Mouse (Mus musculus): ENCODE measurements around the gene Gm43302. TPM values are rescaled to one million over a fixed set of nuclear protein-coding genes. Genes with fewer than 3 reads are reported as not detected.
"Not testable (repeated sequence)": the region's sequence is repeated elsewhere in the genome, so short reads cannot be mapped to it uniquely, and the experiment has no call there.

Gm43302 gene
- polyA plus RNA-seq, 2 experiments: 0.34 TPM; not detected in 1

GRCm38 (mm10) chr5:105306159-105306581 is 12.7 kb upstream of the Gm43302 start:
- TF ChIP-seq POLR2A (IDR thresholded peaks at IDR 0.05; ENCODE audit: borderline replicate concordance, extremely low read depth, insufficient read depth, insufficient read length): no peak
- DNase-seq (ENCODE audit: low spot score): no peak
- no peak for ATAC-seq (ENCODE audit: low FRiP score, low read depth)
- no peak overlapping the region for H3K27ac ChIP-seq (replicated peaks; ENCODE audit: low read depth, low read length)
- no peaks in the 10 kb centered on the region for H3K9me3 ChIP-seq (ENCODE audit: control insufficient read depth, low read length)
- no peaks in the 10 kb centered on the region for H3K4me1 ChIP-seq (ENCODE audit: control insufficient read depth, insufficient read depth, low read length)
- no peak overlapping the region for H3K9ac ChIP-seq (ENCODE audit: low read depth, low read length, severe bottlenecking)
- no peak overlapping the region for H3K4me3 ChIP-seq (replicated peaks; ENCODE audit: low read length)
- no peaks in the 10 kb centered on the region for H3K27me3 ChIP-seq (ENCODE audit: control insufficient read depth, insufficient read depth, low read length)
- WGBS: 80% methylated on average over 1 of the region's 1 CpGs
- H3K36me3 ChIP-seq (ENCODE audit: control insufficient read depth, insufficient read depth, low read length): no peaks in the 10 kb centered on the region
- no peak overlapping the region for H3K4me2 ChIP-seq (replicated peaks; ENCODE audit: low read depth, low read length, severe bottlenecking)

GRCm38 (mm10) chr5:105305671-105306070 is 12.2 kb upstream of the Gm43302 start:
- WGBS: 89% methylated on average over 4 of the region's 4 CpGs
- not testable (repeated sequence) for DNase-seq (ENCODE audit: low spot score); H3K27me3 ChIP-seq (ENCODE audit: control insufficient read depth, insufficient read depth, low read length); H3K4me2 ChIP-seq (replicated peaks; ENCODE audit: low read depth, low read length, severe bottlenecking); H3K9me3 ChIP-seq (ENCODE audit: control insufficient read depth, low read length); H3K4me1 ChIP-seq (ENCODE audit: control insufficient read depth, insufficient read depth, low read length); H3K9ac ChIP-seq (ENCODE audit: low read depth, low read length, severe bottlenecking); H3K4me3 ChIP-seq (replicated peaks; ENCODE audit: low read length); H3K27ac ChIP-seq (replicated peaks; ENCODE audit: low read depth, low read length); ATAC-seq (ENCODE audit: low FRiP score, low read depth); H3K36me3 ChIP-seq (ENCODE audit: control insufficient read depth, insufficient read depth, low read length)

DNA sequence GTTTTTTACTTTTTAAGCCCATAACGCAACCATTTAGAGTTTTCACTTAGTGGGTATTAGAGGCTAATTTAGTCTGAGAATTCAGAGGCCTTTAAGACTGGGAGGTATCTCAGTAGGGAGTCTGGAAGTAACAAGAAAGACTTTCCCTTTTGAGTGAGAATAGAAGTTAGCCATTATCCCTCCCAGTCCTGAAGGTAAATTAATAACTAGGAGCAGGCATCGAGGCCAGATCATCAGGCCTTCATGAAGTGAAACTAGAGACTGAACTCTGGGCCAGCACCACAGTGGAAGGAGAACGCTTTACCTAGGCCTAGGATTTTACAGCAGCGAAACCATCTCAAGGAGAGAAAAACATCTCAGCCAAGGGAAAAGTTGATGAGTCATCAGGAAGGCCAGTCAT is 8.5 kb upstream of the Gm43302 start:
- DNase-seq (ENCODE audit: low spot score) (no peak), ATAC-seq (ENCODE audit: low FRiP score, low read depth) (no peak)
- no peaks in the 10 kb centered on the region for H3K27me3 ChIP-seq (ENCODE audit: control insufficient read depth, insufficient read depth, low read length)
- H3K27ac ChIP-seq (replicated peaks; ENCODE audit: low read depth, low read length): no peak overlapping the region
- H3K4me3 ChIP-seq (replicated peaks; ENCODE audit: low read length): no peak overlapping the region
- H3K9ac ChIP-seq (ENCODE audit: low read depth, low read length, severe bottlenecking): no peak overlapping the region
- H3K4me2 ChIP-seq (replicated peaks; ENCODE audit: low read depth, low read length, severe bottlenecking): no peak overlapping the region
- H3K4me1 ChIP-seq (ENCODE audit: control insufficient read depth, insufficient read depth, low read length): no peaks in the 10 kb centered on the region
- H3K36me3 ChIP-seq (ENCODE audit: control insufficient read depth, insufficient read depth, low read length): no peaks in the 10 kb centered on the region
- no peaks in the 10 kb centered on the region for H3K9me3 ChIP-seq (ENCODE audit: control insufficient read depth, low read length)
- WGBS: 55% methylated on average over 4 of the region's 4 CpGs
- no peak for TF ChIP-seq POLR2A (IDR thresholded peaks at IDR 0.05; ENCODE audit: borderline replicate concordance, extremely low read depth, insufficient read depth, insufficient read length)

DNA sequence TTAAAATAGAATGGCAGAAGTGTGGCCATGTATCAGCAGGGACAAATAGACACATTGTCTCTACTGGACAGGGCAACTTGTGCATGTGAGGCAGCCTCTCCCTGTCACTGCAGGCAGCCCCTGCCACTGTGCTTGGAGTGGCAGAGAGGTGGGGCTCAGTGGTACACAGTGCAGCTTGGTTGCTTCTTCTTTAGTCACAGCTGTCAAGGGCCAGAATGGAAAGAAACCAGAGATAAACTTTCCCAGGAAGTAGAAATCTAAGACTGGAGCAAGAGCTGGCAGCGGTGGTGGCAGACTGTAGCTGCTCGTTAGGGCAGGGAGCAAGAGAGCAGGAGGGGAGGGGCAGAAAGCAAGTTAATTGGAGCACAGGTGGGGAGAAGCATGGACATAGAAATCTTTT is 8.0 kb upstream of the Gm43302 start:
- H3K27me3 ChIP-seq (ENCODE audit: control insufficient read depth, insufficient read depth, low read length): no peaks in the 10 kb centered on the region
- TF ChIP-seq POLR2A (IDR thresholded peaks at IDR 0.05; ENCODE audit: borderline replicate concordance, extremely low read depth, insufficient read depth, insufficient read length): no peak
- DNase-seq (ENCODE audit: low spot score) (no peak), ATAC-seq (ENCODE audit: low FRiP score, low read depth) (no peak)
- no peak overlapping the region for H3K27ac ChIP-seq (replicated peaks; ENCODE audit: low read depth, low read length)
- no peaks in the 10 kb centered on the region for H3K4me1 ChIP-seq (ENCODE audit: control insufficient read depth, insufficient read depth, low read length)
- H3K4me3 ChIP-seq (replicated peaks; ENCODE audit: low read length): no peak overlapping the region
- H3K36me3 ChIP-seq (ENCODE audit: control insufficient read depth, insufficient read depth, low read length): no peaks in the 10 kb centered on the region
- no peak overlapping the region for H3K9ac ChIP-seq (ENCODE audit: low read depth, low read length, severe bottlenecking)
- WGBS: 19% methylated on average over 2 of the region's 2 CpGs
- no peak overlapping the region for H3K4me2 ChIP-seq (replicated peaks; ENCODE audit: low read depth, low read length, severe bottlenecking)
- no peaks in the 10 kb centered on the region for H3K9me3 ChIP-seq (ENCODE audit: control insufficient read depth, low read length)

- 98% methylated on average over 3 of the region's 3 CpGs for WGBS
- Histone ChIP-seq H3K9me3 (ENCODE audit: control insufficient read depth, low read length) (no peaks in the 10 kb centered on the region), H3K4me2 (replicated peaks; ENCODE audit: low read depth, low read length, severe bottlenecking) (no peak overlapping the region), H3K4me1 (ENCODE audit: control insufficient read depth, insufficient read depth, low read length) (0 out of 2 replicates have a peak, but pooled peaks cover 2% of the 10 kb centered on the region), H3K36me3 (ENCODE audit: control insufficient read depth, insufficient read depth, low read length) (no peaks in the 10 kb centered on the region), H3K9ac (ENCODE audit: low read depth, low read length, severe bottlenecking) (no peak overlapping the region), H3K27me3 (ENCODE audit: control insufficient read depth, insufficient read depth, low read length) (no peaks in the 10 kb centered on the region), H3K27ac (replicated peaks; ENCODE audit: low read depth, low read length) (no peak overlapping the region), H3K4me3 (replicated peaks; ENCODE audit: low read length) (no peak overlapping the region)
- TF ChIP-seq POLR2A (IDR thresholded peaks at IDR 0.05; ENCODE audit: borderline replicate concordance, extremely low read depth, insufficient read depth, insufficient read length): no peak
- ATAC-seq (ENCODE audit: low FRiP score, low read depth): no peak
- no peak for DNase-seq (ENCODE audit: low spot score)
These were observed 2.3 kb upstream of the Gm43302 start for GRCm38 (mm10) chr5:105295746-105296145.

DNA sequence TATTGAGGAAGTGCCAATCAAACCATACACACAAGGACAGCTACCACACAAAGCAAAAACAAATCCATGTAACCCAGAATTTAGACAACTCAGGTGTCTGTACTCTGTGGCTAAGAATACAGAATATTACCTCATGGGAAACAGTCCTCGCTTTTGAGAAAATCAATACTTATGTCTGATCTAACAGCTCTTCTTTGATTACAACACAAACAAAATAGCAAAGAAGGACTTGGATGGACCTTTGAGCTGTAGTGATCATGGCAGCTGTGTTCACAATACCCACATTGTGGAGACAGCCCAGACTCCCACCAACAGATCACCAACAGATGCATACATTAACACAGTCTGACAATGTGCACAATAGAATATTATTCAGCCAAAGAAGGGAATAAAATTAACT is 1.0 kb downstream of the Gm43302 start:
- ATAC-seq (ENCODE audit: low FRiP score, low read depth): no peak
- Histone ChIP-seq H3K9ac (ENCODE audit: low read depth, low read length, severe bottlenecking) (no peak overlapping the region), H3K4me1 (ENCODE audit: control insufficient read depth, insufficient read depth, low read length) (0 out of 2 replicates have a peak, but pooled peaks cover 2% of the 10 kb centered on the region), H3K27me3 (ENCODE audit: control insufficient read depth, insufficient read depth, low read length) (no peaks in the 10 kb centered on the region), H3K27ac (replicated peaks; ENCODE audit: low read depth, low read length) (no peak overlapping the region), H3K4me2 (replicated peaks; ENCODE audit: low read depth, low read length, severe bottlenecking) (no peak overlapping the region), H3K9me3 (ENCODE audit: control insufficient read depth, low read length) (no peaks in the 10 kb centered on the region), H3K36me3 (ENCODE audit: control insufficient read depth, insufficient read depth, low read length) (no peaks in the 10 kb centered on the region), H3K4me3 (replicated peaks; ENCODE audit: low read length) (no peak overlapping the region)
- no peak for TF ChIP-seq POLR2A (IDR thresholded peaks at IDR 0.05; ENCODE audit: borderline replicate concordance, extremely low read depth, insufficient read depth, insufficient read length)
- WGBS: 93% methylated on average over 1 of the region's 1 CpGs
- no peak for DNase-seq (ENCODE audit: low spot score)

DNA sequence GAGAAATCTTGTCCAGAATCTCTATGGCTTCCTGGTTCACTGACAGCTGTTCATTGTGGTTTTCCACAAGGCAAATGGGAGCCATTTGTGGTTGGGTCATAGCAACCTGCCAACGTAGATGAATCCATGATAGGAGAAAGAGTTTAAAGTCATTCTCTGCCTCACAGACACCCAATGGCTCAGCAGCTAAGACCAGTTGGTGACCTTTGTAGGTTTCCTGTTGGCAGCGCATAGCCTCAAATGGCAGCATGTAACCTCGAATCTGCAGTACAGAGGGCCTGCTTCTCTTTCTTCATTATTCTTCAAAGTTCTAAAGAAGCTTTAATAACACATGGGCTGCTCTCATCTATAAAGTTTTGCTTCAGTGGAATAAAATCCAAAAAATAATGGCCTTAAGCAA is 2.6 kb downstream of the Gm43302 start:
- not testable (repeated sequence) for H3K36me3 ChIP-seq (ENCODE audit: control insufficient read depth, insufficient read depth, low read length); ATAC-seq (ENCODE audit: low FRiP score, low read depth); H3K4me2 ChIP-seq (replicated peaks; ENCODE audit: low read depth, low read length, severe bottlenecking); H3K27ac ChIP-seq (replicated peaks; ENCODE audit: low read depth, low read length); H3K27me3 ChIP-seq (ENCODE audit: control insufficient read depth, insufficient read depth, low read length); DNase-seq (ENCODE audit: low spot score); H3K9me3 ChIP-seq (ENCODE audit: control insufficient read depth, low read length); H3K4me1 ChIP-seq (ENCODE audit: control insufficient read depth, insufficient read depth, low read length); H3K9ac ChIP-seq (ENCODE audit: low read depth, low read length, severe bottlenecking); H3K4me3 ChIP-seq (replicated peaks; ENCODE audit: low read length)
- 80% methylated on average over 3 of the region's 3 CpGs for WGBS

GRCm38 (mm10) chr5:105260673-105261072 is 32.8 kb downstream of the Gm43302 start:
- ATAC-seq (ENCODE audit: low FRiP score, low read depth); H3K27ac ChIP-seq (replicated peaks; ENCODE audit: low read depth, low read length); H3K9me3 ChIP-seq (ENCODE audit: control insufficient read depth, low read length); H3K4me1 ChIP-seq (ENCODE audit: control insufficient read depth, insufficient read depth, low read length); H3K27me3 ChIP-seq (ENCODE audit: control insufficient read depth, insufficient read depth, low read length); DNase-seq (ENCODE audit: low spot score); H3K4me2 ChIP-seq (replicated peaks; ENCODE audit: low read depth, low read length, severe bottlenecking); H3K4me3 ChIP-seq (replicated peaks; ENCODE audit: low read length); H3K9ac ChIP-seq (ENCODE audit: low read depth, low read length, severe bottlenecking); H3K36me3 ChIP-seq (ENCODE audit: control insufficient read depth, insufficient read depth, low read length): not testable (repeated sequence)
- WGBS: no CpG with 5 or more reads among the region's 3 CpGs
